Mouse (Mus musculus) brain, embryonic 14.5 days (tissue): ENCODE measurements around the gene Zbtb20. TPM values are rescaled to one million over a fixed set of nuclear protein-coding genes. Genes with fewer than 3 reads are reported as not detected.
A peak's percentile ranks its signal among the peaks of the same experiment; 100 is the strongest.

Source experiments
- DNase-seq: peaks from one replicate; pipeline ENCODE4 v3.0.0-alpha.2; 2011; ENCODE audit warnings: low read depth
- CTCF ChIP-seq: fragments of 200-500 bp; IDR thresholded peaks from 2 replicates; pipeline ENCODE4 v1.5.1; 2012; ENCODE audit warnings: inconsistent platforms, mild to moderate bottlenecking, moderate library complexity, borderline replicate concordance; ENCODE audit not compliant: insufficient read depth, insufficient read length; ENCODE audit errors: extremely low read depth
- POLR2A ChIP-seq: fragments of 200-500 bp; IDR thresholded peaks from 2 replicates; pipeline ENCODE4 v1.6.1; 2012; ENCODE audit warnings: mild to moderate bottlenecking, inconsistent platforms, borderline replicate concordance; ENCODE audit not compliant: poor library complexity, insufficient read depth, insufficient read length, severe bottlenecking; ENCODE audit errors: extremely low read depth
- polyA plus RNA-seq: library from polyadenylated mRNA; depleted of rRNA; stranded (reverse); fragments of >200 nt; gene quantifications from 2 replicates; pipeline ENCODE4 v1.2.3, GENCODE M21; 2012

Gene Zbtb20
- polyA plus RNA-seq, 1 experiment = 18.0 TPM

DNA sequence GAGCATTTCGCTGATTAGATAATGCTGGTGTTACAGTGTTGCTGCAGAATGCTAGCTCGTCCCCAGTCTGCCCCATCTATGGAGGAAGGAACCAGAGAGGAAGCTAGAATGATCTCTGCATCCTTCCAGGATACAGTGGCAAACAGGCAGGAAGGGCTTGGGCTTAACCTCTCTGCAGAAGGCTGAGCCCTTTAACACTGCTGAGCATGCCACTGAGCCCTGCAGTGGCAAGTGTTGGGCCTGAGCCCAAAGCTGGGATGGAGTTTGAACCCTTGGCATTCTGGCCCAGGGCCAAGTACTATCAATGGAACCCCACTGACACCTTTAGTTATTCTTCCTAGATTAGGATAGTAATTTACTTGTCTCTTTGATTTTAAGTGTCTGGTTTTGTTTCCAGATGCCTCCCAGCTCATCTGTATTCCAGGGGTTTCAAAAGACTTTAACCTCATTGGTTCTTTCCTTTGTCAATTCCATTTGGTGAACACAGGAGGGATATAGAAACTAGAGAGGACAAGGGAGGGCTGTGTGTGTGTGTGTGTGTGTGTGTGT is 532.0 kb downstream of the Zbtb20 start:
- DNase-seq = peak; percentile 78
- TF ChIP-seq POLR2A (no peak), CTCF (no peak)

DNA sequence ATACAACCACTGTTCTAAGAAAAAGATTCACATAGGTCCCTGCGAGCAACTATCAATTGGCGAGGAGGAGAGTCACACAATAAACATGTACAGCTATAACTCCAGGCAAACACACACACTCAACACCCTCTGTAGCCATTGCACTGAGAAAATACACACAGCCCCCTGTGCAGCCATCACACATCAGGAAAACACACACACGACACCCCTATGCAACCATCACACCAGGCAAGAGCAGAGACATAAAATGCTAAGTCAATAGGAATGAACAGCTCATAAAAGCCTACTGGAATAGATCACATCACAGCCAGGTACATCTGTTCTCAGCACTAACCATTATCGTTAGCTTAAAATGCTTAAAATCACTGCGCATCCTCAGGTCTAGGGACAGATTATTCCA is 532.9 kb downstream of the Zbtb20 start:
- no peak for DNase-seq
- TF ChIP-seq CTCF = no peak
- no peak for TF ChIP-seq POLR2A

DNA sequence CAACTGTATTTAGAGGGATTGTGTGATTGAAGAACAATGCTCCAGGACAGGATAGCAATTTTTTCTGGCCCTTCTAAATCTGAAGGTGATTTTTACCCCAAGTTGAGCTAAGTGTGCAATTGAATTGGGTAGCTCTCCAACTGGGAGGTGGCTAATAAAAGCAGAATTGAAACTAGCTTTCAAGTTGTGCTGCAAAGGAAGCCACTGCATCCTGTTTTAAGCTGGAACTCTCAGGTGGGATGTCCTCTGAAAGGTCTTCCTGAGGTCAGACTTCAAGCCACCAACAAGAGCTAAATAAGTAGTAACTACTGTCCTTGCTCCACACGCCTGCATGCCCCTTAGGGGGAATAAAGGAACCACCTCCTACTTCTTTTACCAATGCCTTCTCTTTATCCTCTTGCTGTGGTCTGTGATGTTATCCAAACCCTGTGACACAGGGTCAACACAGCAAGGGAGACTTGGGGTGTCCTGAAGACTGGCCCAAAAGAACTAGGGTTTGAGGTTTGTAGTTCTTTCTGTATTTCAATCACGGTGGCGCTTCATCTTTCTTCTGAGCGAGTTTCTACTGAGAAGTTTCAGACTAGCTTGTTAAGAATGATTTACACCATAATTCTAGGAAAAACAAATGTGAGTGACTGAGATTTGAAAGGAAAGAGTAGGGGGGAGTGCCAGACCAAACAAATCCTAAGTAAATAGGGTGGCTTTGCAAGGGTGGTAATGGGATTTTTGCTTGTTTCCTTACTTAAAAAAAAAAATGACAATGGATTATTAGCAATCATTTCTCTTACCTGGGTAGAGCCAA is 533.6 kb downstream of the Zbtb20 start:
- TF ChIP-seq CTCF = no peak
- peak; percentile 53 for DNase-seq

DNA sequence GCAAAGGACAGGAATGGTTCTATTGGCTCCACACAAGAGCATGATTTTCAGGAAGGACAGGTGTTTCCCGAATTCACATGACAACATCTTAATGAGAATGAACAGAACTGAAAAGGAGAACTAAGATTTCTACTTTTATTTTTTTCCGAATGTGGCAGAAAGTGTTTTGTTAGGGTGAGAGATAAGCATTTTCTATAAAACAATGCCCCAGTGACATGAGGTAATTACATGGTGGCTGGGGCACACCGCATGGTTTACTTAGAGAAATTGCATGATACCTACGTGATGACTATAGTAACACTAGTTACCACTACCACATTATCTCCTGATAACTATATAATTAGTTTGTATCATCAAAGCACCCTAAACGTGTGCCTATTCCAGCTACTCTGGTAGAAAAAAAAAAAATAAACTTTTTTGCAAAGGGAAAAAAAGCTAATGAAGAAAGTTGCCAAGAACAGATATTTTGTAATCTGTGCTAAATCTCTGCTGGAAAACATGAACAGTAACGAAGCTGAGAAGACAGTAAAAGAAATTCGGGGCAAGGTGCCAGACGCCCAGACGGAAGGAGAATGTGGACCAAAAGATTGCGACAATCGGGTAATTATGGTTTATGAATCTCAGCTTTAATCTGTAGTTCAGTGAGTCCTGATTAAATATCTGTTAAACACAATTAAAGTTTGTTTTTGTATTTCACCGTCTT is 534.4 kb downstream of the Zbtb20 start:
- DNase-seq = peak; percentile 65
- no peak for TF ChIP-seq POLR2A
- TF ChIP-seq CTCF = no peak

DNA sequence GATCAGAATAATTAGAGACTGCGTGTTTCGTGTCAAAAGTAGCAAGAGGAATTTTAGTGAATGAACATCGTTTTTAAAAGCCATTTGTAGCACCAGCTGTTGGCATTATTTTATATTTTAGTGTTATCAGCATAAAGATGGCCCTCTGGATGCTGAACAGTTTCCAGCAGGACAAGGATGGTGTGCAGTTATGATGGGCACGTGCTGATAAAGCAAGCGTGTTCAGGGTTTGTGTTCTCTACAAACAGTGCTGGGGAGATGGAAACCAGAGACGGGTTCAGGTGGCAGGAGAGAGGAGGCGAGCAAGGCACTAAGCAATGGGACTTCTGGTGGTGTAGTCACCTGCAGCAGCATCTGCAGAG is 534.9 kb downstream of the Zbtb20 start:
- no peak for DNase-seq
- TF ChIP-seq POLR2A (no peak), CTCF (no peak)

DNA sequence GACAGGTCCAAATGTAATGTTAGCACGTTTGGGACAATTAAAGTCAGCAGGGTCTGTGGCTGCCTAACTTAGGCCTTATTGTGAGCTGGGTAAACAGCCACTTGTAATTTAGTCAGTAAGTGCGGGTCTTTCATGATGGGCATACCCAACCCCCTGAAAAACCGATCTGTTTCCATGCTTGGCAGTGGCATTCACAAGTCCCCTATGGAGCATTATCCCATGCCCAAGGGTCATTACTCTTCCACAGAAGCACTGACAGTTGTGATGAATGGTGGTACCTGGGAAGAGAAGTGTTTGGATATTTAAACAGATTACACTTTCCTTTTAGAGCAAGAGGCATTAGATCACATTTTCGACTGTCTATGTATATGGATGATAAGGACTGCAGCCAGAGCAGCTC is 540.2 kb downstream of the Zbtb20 start:
- DNase-seq = no peak
- TF ChIP-seq CTCF (no peak), POLR2A (no peak)

DNA sequence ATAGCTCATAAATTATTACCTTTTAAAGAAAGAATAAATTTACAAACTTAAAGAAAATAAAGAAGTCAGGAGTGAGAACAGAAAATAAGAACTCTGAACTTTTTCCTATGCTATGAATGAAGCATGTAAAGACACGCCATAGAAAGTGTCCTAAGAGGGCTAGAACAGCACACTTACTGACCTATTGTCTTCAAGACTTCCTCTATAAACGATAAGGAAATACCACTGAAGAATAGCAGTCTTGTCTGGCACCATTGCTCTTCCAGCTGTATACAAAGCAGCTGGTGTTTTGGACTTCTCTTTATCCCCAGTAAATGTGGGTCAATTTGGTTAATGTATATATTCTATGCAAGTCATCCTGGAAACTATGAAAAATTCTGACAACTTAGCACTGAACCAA is 544.2 kb downstream of the Zbtb20 start:
- DNase-seq = no peak
- TF ChIP-seq POLR2A (no peak), CTCF (no peak)

DNA sequence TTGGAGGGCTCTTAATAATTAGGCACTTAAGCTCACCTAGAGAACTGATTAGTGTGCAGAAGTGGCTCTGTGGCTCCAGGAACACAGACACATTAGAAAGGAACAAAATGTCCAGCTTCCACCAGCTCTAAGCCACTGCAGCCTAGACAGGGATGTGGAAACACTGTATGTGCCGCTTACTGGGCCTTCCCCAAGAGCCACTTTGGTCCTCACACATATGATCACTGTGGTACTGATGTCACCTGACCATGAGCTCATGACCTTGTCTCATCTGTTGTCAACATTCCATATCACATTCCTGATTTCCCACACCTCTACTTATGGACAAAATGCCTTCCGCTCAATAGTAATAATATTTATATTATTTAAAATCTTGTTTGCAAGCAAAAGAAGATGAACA is 553.3 kb downstream of the Zbtb20 start:
- TF ChIP-seq POLR2A (no peak), CTCF (no peak)

DNA sequence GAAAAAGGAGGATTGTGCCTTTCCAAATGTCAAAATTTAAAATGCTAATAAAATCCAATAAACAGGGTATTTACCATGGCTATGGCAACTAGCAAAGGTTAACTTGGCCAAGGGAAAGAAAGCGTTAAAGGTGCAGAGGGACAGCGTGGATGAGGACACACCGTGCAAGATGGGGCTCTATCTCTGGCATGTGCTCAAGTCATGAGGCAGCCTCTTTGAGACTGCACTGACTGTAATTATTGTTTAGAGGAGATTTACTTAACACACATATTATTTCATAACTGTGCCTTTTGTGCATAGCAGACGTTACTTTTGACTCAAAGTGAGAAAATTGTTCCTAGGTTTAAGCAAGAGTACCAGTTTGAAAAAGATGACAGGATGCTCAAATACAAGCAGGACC is 554.3 kb downstream of the Zbtb20 start:
- no peak for TF ChIP-seq POLR2A
- no peak for TF ChIP-seq CTCF
- DNase-seq = no peak

More for the DNA sequence above, 553.3 kb downstream of the Zbtb20 start:
- DNase-seq = no peak

DNA sequence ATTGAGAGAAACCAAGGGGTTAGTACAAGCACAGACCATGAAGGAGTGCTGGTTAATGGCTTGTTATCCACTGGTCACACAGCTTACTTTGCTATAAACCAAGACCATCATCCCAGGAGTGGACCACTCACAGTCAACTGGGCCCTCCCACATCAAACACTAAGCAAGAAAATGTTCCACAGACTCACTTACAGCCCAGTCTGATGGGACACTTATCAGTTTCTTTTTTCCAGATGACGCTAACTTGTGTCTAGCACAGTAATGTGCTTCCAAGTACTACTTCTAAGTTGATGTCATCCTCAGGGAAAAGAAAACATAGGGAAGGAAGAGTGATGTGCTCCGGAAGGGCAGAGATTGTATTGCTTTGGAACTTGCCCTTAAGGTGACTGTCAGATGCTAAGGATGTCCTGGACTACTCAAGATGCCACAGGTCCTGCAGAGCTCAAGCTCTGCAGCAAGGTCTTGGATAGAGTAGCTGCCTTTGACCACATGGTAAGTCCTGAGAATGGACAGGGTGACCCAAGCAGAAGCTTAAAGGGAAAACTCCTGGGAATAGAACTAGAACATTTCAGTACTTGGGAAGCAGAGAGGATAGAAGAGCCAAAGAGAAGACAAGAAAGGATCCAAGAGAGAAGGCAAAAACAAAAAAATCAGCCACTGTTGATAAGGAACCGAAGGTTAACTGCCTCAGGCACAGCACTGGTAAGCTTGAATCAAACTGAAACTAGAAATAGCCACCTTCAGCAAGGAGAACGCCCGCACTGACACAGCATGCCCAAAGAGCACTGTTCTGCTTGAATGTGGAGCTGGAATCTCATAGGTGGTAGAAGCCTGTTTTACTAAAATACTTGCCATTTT is 556.1 kb downstream of the Zbtb20 start:
- TF ChIP-seq CTCF (no peak), POLR2A (no peak)

DNA sequence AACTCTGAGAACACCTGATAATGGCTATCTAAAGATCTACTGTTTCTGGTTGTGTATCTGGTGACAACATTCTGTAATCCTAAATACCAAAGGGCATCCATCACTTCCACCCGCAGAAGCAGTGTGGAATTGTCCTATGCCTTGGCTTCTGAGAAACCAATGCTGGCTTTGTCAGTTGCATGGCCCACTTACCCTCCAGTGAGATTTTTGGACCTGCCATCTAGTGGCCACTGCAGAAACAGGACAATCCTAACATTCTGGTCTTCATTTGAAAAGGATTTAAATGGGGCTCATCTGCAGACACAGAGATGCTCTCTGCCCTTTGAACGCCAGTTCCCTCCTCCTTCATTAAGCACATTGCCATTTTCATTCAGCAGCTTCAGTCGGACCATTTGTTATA is 559.3 kb downstream of the Zbtb20 start:
- TF ChIP-seq POLR2A = no peak
- peak; percentile 67; the same call in 1 of the 2 replicates for TF ChIP-seq CTCF
- peak; percentile 69 for DNase-seq

More for the DNA sequence above, 556.1 kb downstream of the Zbtb20 start:
- no peak for DNase-seq
